Mouse (Mus musculus): ENCODE data around the gene Ccr5. TPM values are rescaled to one million over a fixed set of nuclear protein-coding genes. Genes with fewer than 3 reads are reported as not detected.
"Not testable (repeated sequence)": the region's sequence is repeated elsewhere in the genome, so short reads cannot be mapped to it uniquely, and the experiment has no call there.

Gene Ccr5
- polyA plus RNA-seq (2012; rRNA removed): 1.1 and 2.0 TPM in 2 replicates

DNA sequence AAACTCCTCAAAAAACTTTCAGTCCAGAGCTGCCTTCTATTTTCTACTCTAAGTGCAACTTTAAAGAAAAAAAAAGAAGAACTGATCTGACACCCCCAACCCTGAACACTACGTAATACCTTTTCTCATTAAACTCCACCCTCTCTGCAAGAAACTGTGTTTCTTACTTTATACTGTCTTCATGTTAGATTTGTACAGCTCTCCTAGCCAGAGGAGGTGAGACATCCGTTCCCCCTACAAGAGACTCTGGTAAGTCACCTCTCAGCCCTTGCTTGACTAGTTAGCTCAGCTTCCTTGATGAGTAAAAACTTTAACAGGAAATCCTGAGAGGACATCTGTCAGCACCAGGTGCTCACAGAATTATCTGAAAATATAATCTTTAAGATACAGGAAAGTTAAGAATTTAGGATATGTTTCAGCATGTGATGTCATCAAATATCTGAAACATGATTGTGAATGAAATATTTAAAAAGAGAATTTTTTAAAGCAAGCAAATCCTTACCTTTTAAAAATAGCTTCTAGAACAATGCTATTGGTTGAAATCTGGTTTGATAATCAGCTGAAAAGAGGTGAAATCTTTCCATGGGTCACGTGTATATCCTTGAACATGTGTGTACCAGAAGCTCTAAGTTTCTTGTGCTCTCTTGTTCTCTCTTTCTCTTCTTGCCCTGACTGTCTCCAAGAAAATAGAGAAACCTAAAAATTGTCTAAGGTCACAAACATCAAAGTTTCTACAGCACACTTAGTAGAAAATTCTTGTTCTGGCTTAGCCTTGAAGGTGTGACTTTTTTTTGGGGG lies at the start of gene Ccr5:
Ccr5 (plus strand) TSS at position 157 of the 798 bp plus-strand sequence.
- no peak for DNase-seq (ENCODE audit: low read depth in 1 of 2, low spot score in 2 of 2)
- TF ChIP-seq POLR2A (IDR thresholded peaks at IDR 0.05; ENCODE audit: low read depth, low read length) (no peak), CTCF (IDR thresholded peaks at IDR 0.05; ENCODE audit: extremely low read depth, insufficient read depth, insufficient read length, insufficient replicate concordance) (no peak)
- Histone ChIP-seq H3K4me1 (ENCODE audit: control insufficient read depth, insufficient read depth, insufficient read length) (peaks cover 1% of the 10 kb centered on the region), H3K4me3 (ENCODE audit: extremely low read depth, insufficient read depth, insufficient read length) (no peak within 1 kb of the TSS), H3K27ac (ENCODE audit: insufficient read depth, low read length) (no peak within 1 kb of the TSS; the same call in 1 of the 2 replicates), H3K36me3 (ENCODE audit: control insufficient read depth, insufficient read depth, low read length) (no peaks in the 10 kb centered on the region), H3K27me3 (ENCODE audit: control insufficient read depth, insufficient read depth, low read length) (no peaks in the 10 kb centered on the region)
- 23% methylated on average over 3 of the region's 3 CpGs for WGBS

DNA sequence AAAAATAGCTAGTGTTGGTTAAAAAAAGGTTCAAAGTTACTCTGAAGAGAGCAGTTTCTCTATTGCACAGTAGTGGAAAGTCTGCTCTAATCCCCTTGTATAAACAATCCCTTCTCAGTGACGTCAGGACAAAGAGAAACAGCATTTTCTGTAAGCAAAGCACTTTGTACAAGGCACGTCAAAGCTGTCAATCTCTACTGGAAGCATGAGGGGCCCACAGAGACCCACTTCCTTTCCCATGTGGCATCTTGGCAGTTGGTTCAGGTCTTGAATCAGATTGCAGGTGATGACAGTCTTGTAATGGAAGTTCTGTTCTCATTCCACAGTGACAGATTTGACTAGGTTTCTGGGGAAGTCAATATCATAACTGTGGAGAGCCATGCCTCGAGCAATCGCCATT lies 41.5 kb upstream of the Ccr5 start:
- TF ChIP-seq POLR2A (IDR thresholded peaks at IDR 0.05; ENCODE audit: low read depth, low read length) (no peak), CTCF (IDR thresholded peaks at IDR 0.05; ENCODE audit: extremely low read depth, insufficient read depth, insufficient read length, insufficient replicate concordance) (no peak)
- no peaks in the 10 kb centered on the region for H3K4me1 ChIP-seq (ENCODE audit: control insufficient read depth, insufficient read depth, insufficient read length)
- H3K4me3 ChIP-seq (ENCODE audit: extremely low read depth, insufficient read depth, insufficient read length): no peak overlapping the region
- H3K36me3 ChIP-seq (ENCODE audit: control insufficient read depth, insufficient read depth, low read length): no peaks in the 10 kb centered on the region
- DNase-seq (ENCODE audit: low read depth in 1 of 2, low spot score in 2 of 2): no peak
- no peak overlapping the region for H3K27ac ChIP-seq (ENCODE audit: insufficient read depth, low read length)
- WGBS: 54% methylated on average over 4 of the region's 4 CpGs
- no peaks in the 10 kb centered on the region for H3K27me3 ChIP-seq (ENCODE audit: control insufficient read depth, insufficient read depth, low read length)

DNA sequence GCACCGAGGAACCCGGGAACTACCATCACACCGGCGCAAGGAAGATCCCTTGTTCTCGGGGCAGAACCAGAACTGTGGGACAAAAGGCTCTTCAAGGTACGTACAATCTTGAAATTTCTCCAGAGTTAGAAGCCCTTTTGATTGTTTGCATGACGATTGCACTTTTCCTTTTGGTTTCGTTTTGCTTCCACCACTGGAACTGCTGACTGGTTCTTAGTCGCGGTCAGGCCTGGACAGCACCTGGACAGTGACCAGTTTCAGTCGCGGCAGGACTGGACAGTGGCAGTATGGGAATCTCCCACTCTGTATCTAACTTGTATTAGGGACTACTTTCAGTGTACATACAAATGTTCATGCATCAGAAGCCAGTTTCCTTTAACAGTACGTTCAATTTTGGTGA lies 40.9 kb upstream of the Ccr5 start:
- not testable (repeated sequence) for H3K27ac ChIP-seq (ENCODE audit: insufficient read depth, low read length); H3K4me3 ChIP-seq (ENCODE audit: extremely low read depth, insufficient read depth, insufficient read length); H3K4me1 ChIP-seq (ENCODE audit: control insufficient read depth, insufficient read depth, insufficient read length); H3K36me3 ChIP-seq (ENCODE audit: control insufficient read depth, insufficient read depth, low read length); DNase-seq (ENCODE audit: low read depth in 1 of 2, low spot score in 2 of 2); H3K27me3 ChIP-seq (ENCODE audit: control insufficient read depth, insufficient read depth, low read length)
- 83% methylated on average over 13 of the region's 13 CpGs for WGBS

DNA sequence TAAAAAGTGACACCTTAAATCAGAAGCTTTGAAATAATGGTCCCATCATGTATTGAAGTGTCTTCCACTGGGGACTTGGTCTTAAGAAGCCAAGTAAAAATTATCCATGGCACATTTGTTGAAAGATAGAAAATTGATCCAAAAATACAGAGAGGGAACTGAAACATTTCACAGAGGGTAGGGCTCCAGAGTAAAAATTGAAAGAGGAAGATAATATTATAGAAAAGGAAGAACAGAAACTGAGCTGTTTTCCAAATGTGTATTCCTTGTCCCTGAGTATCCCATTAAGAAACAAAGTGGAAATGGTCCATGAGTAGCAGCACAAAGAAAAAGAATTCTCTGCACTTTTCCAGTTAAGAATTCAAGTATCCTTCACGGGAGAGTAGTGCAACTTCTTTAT lies 30.9 kb upstream of the Ccr5 start:
- Histone ChIP-seq H3K4me3 (ENCODE audit: extremely low read depth, insufficient read depth, insufficient read length) (no peak overlapping the region), H3K4me1 (ENCODE audit: control insufficient read depth, insufficient read depth, insufficient read length) (no peaks in the 10 kb centered on the region), H3K36me3 (ENCODE audit: control insufficient read depth, insufficient read depth, low read length) (no peaks in the 10 kb centered on the region), H3K27me3 (ENCODE audit: control insufficient read depth, insufficient read depth, low read length) (no peaks in the 10 kb centered on the region), H3K27ac (ENCODE audit: insufficient read depth, low read length) (no peak overlapping the region)
- no peak for TF ChIP-seq CTCF (IDR thresholded peaks at IDR 0.05; ENCODE audit: extremely low read depth, insufficient read depth, insufficient read length, insufficient replicate concordance)
- TF ChIP-seq POLR2A (IDR thresholded peaks at IDR 0.05; ENCODE audit: low read depth, low read length): no peak
- WGBS: 77% methylated on average over 1 of the region's 1 CpGs
- no peak for DNase-seq (ENCODE audit: low read depth in 1 of 2, low spot score in 2 of 2)

DNA sequence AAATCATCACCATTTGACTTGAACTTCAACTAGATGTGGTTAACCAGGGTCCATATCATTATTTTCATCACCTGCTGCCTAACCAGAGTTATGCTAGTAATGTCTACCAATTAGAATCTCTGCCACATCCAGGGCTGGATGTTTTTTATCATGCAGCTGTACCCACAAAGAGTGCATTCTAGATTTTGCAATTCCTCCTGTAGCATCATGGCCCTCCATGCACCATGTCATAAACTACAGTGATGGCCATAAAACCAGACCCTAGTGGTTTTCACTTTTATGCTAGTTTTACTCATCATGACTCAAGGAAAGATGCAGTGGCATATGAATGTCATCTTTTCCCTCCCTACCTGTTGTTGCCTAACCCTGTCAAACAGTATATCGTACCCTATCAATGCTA lies 22.2 kb upstream of the Ccr5 start:
- DNase-seq (ENCODE audit: low read depth in 1 of 2, low spot score in 2 of 2): no peak
- no peaks in the 10 kb centered on the region for H3K27me3 ChIP-seq (ENCODE audit: control insufficient read depth, insufficient read depth, low read length)
- WGBS: 93% methylated on average over 1 of the region's 1 CpGs
- no peak overlapping the region for H3K4me3 ChIP-seq (ENCODE audit: extremely low read depth, insufficient read depth, insufficient read length)
- peaks cover 4% of the 10 kb centered on the region for H3K4me1 ChIP-seq (ENCODE audit: control insufficient read depth, insufficient read depth, insufficient read length)
- no peaks in the 10 kb centered on the region for H3K36me3 ChIP-seq (ENCODE audit: control insufficient read depth, insufficient read depth, low read length)
- TF ChIP-seq CTCF (IDR thresholded peaks at IDR 0.05; ENCODE audit: extremely low read depth, insufficient read depth, insufficient read length, insufficient replicate concordance): no peak
- no peak for TF ChIP-seq POLR2A (IDR thresholded peaks at IDR 0.05; ENCODE audit: low read depth, low read length)
- no peak overlapping the region for H3K27ac ChIP-seq (ENCODE audit: insufficient read depth, low read length)

DNA sequence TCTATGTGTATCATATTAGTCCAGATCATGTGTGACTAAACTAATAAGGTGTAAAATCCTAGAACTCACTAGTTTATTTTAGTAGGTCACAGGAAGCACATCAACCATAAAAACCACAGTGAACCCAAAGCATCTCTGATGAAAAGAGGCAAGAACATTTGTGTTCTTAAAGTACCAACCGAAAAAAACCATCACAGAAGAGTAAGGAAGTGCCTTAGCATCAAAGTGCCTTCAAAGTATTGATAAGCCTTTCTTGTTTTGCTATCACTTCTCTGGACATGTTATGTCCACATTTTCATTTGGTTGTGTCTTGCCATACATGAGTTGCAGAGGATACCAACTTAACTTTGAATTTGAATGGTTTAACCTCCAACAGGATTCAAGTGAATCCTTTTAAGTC lies 21.0 kb upstream of the Ccr5 start:
- Histone ChIP-seq H3K27me3 (ENCODE audit: control insufficient read depth, insufficient read depth, low read length) (no peaks in the 10 kb centered on the region), H3K4me1 (ENCODE audit: control insufficient read depth, insufficient read depth, insufficient read length) (peaks cover 4% of the 10 kb centered on the region), H3K36me3 (ENCODE audit: control insufficient read depth, insufficient read depth, low read length) (no peaks in the 10 kb centered on the region), H3K27ac (ENCODE audit: insufficient read depth, low read length) (no peak overlapping the region), H3K4me3 (ENCODE audit: extremely low read depth, insufficient read depth, insufficient read length) (no peak overlapping the region)
- TF ChIP-seq CTCF (IDR thresholded peaks at IDR 0.05; ENCODE audit: extremely low read depth, insufficient read depth, insufficient read length, insufficient replicate concordance) (no peak), POLR2A (IDR thresholded peaks at IDR 0.05; ENCODE audit: low read depth, low read length) (no peak)
- peak in 1 of 2 experiments; percentile 22 for DNase-seq (ENCODE audit: low read depth in 1 of 2, low spot score in 2 of 2)
- WGBS: 11% methylated on average over 1 of the region's 1 CpGs

DNA sequence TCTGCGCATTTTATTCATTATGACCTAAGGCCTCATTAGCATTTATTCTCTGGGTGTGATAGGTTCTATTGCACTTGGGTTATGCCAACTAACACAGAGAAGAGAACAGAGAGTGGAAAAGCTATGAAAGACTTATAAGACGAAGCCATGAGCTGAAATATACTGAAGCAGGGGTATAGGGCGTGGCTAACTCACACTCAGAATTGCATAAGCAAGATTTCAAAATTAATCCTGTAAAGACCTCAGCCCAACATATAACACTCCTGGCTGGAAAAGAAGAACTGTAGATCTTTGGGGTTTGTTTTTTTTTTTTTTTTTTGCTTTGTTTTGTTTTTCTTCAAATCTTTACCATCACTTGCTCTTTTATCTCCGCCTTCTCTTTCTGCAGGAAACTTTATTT lies 19.6 kb upstream of the Ccr5 start, which contains the start of gene Ccr2:
Ccr2 (plus strand) TSS at position 228 of the 400 bp plus-strand sequence.
- no peak within 1 kb of the TSS for H3K27ac ChIP-seq (ENCODE audit: insufficient read depth, low read length)
- H3K4me1 ChIP-seq (ENCODE audit: control insufficient read depth, insufficient read depth, insufficient read length): peaks cover 4% of the 10 kb centered on the region
- no peaks in the 10 kb centered on the region for H3K36me3 ChIP-seq (ENCODE audit: control insufficient read depth, insufficient read depth, low read length)
- no peak for DNase-seq (ENCODE audit: low read depth in 1 of 2, low spot score in 2 of 2)
- H3K27me3 ChIP-seq (ENCODE audit: control insufficient read depth, insufficient read depth, low read length): no peaks in the 10 kb centered on the region
- H3K4me3 ChIP-seq (ENCODE audit: extremely low read depth, insufficient read depth, insufficient read length): peak within 1 kb of the TSS; percentile 0; the same call in 1 of the 2 replicates
- no peak for TF ChIP-seq POLR2A (IDR thresholded peaks at IDR 0.05; ENCODE audit: low read depth, low read length)
- no peak for TF ChIP-seq CTCF (IDR thresholded peaks at IDR 0.05; ENCODE audit: extremely low read depth, insufficient read depth, insufficient read length, insufficient replicate concordance)
- 88% methylated on average over 4 of the region's 4 CpGs for WGBS

Data from spleen, adult 2 months (tissue).